Mouse (Mus musculus) ES-E14 (cell line): ENCODE measurements around the gene Zmiz1.

Source experiments
- CHD2 ChIP-seq: IDR thresholded peaks from 2 replicates; pipeline ENCODE4 v1.6.1; 2014; ENCODE audit warnings: mild to moderate bottlenecking, low read depth, low read length, inconsistent platforms
- HCFC1 ChIP-seq: IDR thresholded peaks from 2 replicates; pipeline ENCODE4 v1.6.1; 2012; ENCODE audit warnings: low read length, inconsistent platforms, borderline replicate concordance; ENCODE audit not compliant: insufficient read depth
- MAFK ChIP-seq: IDR thresholded peaks from 2 replicates; pipeline ENCODE4 v1.6.1; 2014; ENCODE audit warnings: mild to moderate bottlenecking, low read depth, low read length, inconsistent platforms; ENCODE audit not compliant: insufficient read depth
- ZC3H11A ChIP-seq: IDR thresholded peaks from 2 replicates; pipeline ENCODE4 v1.6.1; 2012; ENCODE audit warnings: low read depth, mild to moderate bottlenecking, inconsistent platforms, low read length, borderline replicate concordance
- ZNF384 ChIP-seq: IDR thresholded peaks from 2 replicates; pipeline ENCODE4 v1.6.1; 2012; ENCODE audit warnings: low read depth, low read length, inconsistent platforms

DNA sequence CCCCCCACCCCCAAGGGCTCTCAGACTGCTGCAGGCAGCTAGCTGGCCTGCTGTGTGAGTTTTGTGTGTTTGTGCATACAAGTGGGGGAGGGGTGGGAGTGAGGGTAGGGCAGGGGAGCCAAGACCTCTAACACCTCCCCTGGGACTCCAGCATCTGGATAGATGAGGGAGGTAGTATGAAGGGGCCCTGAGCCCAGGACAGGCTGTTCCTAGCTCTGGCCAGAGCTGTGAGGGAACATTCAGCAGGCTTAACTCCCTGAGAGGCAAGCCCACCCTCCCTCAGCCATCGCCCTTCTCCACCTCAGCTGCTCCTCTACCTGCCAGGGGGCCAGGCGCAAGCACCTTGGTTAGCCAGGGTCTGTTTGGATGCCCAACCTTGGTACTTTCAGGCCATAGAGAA, 249.9 kb downstream of the Zmiz1 start:
- TF ChIP-seq ZC3H11A (no peak), MAFK (no peak), HCFC1 (no peak), ZNF384 (no peak), CHD2 (no peak)
